Mouse (Mus musculus): ENCODE measurements around the gene Iffo2.

Iffo2 gene

DNA sequence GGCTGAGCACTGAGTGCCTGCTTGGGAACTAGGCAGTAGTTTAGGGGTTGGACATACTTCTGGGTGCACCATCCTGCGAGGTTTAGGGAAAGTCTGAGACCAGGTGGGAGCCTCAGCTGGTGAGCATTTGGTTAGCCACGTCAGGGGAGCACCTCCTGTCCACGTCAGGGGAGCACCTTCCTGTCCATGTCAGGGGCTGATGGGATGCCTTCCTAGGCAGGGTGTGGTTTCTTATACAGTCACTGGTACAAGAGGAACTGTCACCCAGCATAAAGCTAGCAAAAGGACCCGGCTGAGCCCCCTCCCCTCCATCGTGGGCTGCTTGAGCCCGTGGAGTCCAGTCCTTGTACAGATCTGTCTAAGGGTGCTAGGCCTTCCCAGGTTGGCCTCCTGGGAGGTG lies 52.0 kb downstream of the Iffo2 start:
- DNase-seq (ENCODE audit: low read depth): no peak

DNA sequence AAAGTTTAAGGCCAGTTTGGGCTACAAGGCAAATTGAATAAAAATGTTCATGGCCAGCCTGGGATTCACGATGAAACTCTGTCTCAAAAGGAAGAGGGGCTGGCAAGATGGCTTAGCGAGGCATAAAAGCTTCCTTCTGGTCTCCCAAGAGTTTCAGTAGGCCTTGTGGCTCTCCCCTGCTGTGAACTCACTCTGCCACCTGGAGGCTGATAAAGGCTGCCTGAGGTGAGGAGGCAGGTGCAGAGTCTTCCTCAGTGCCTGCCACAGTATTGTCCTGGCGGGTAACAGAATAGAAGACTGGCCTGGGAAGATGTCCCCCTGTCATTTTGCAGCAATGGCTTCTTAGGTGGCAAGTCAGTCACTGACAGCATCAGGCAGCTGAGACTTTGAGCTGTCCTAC lies 52.6 kb downstream of the Iffo2 start:
- no peak for DNase-seq (ENCODE audit: low read depth)

DNA sequence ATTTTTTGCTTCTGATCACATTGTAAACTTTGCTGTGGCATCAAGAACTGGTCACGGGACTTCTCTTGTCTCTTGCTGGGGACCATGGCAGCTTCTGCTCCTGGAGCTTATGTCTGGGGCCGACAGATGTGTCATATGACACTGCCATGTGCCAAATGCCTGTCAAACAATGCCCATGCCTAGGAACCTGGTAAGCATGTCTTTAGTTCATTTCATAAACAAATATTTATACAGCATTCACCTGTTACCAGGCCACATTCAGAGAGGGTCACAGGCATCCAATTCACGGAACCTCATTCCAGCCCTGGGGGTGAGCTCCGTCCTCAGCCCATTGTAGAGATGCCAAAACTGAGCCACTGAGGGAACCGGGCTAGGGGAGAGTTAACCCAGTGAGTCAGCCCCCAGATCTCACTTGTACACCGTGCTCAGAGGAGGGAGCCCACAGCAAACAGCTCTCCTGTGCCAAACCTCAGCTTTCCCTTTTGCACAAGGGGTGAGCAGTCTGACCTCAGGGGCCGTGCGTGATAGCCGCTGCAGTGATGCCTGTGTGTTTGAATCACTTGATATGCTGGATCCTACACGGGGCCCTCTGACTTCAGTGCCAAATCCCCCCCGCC lies 53.4 kb downstream of the Iffo2 start:
- no peak for DNase-seq (ENCODE audit: low read depth)

DNA sequence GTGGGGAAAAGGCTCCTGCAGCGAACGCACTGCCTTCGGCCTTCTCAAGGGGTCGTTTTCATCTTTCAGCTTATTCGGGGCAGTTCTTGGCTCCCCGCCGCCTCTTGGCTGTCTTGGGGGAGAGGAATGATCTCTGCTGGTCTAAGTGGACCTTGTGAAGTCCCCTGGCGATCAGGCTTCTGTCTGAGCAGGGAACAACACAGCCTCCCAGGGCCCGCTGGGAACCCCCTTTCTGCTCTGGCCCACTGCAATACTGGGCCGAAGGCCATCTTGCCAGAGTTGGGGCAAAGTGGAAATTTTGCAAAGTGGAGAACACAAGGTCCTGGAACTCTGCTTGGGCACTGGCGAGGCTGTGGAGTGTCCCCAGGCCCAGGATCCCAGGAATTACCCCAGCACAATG lies 54.4 kb downstream of the Iffo2 start:
- DNase-seq (ENCODE audit: low read depth): no peak

DNA sequence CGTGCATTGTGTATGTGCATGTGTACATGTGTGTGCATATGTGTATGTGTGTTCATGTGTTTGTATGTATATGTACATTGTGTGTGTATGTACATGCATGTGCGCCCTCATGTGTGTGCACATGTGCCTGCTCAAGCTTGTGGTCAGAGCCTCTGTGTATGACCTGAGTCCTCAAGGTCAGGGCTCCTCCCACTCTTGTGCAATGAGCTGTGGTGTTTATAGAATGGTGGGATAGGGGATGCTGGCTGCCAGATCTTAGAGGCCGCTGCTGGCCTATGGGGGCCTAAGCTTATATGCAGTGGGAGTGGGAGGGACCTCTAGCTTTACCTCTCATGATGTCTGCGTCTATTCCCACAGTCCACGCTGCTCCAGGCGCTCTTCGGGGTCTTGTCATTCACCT lies 55.4 kb downstream of the Iffo2 start:
- DNase-seq (ENCODE audit: low read depth): peak; percentile 24

DNA sequence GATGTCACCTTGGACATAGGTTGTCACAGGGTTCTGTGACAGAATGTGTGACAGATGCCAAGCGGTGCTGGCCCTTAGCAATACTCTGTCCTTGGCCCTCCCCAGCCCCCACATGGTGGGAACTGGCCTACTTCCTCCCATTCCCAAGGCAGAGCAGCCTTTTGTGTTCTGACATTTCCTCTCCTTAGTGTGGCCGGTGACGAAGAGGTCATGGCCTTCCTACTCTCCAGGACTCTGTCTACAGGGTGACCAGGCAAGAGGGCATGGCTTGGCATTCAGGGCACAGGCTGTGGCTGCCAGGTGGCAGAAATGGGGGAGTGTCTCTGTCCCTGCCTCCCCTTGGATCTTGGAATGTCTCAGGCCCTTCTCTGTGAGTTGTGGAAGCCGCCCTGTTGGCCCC lies 57.0 kb downstream of the Iffo2 start:
- DNase-seq (ENCODE audit: low read depth): no peak

DNA sequence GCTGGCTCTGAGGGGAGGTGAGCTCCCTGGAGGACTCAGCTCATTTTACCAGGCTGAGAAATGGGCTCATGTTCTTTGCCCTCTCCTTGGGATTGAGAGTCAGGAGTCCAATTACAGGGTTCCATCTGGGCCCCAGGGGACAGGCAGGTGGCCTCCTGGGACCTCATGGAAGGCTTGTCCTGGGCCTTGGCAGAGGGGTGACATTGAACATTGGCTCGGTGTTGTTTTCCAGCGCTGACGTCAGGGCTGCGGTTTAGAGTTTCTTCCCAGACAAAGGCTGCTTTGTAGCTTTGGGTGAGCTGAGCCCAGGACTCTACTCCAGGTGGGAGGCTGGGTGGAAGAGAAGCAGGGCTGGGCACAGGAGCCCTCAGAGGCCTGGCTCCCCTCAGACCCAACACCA lies 57.4 kb downstream of the Iffo2 start:
- no peak for DNase-seq (ENCODE audit: low read depth)

DNA sequence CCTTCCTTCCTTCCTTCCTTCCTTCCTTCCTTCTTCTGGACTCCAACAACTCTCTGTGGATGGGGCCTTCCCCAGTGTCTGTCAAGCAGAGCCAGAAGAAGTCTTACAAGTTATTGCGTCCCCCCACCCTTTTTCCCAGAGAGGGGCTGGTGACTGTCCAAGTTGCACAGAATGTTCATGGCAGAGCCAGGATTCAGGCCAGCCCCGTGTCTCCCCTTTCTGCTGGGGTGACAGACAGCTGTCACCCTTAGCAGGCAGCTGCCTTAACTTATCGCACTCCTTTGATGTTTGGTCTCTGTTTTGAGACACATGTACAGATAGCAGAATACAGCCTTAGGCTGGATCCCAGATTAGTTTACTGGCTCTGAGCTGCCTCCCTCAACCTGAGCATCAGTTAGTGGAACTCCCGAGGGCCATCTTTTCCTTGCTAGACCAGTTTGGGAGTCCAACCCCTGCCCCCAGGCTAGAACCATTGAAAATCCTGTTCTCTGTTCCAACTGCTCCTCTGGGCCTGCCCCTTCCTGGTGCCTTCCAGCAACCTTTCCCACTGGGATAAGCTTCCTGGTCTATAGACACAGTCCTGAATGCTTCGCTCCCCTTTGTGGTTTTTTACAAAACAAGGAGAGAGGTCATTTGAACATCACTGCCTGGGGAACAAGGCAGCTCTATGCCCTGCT lies 59.1 kb downstream of the Iffo2 start:
- DNase-seq (ENCODE audit: low read depth): no peak

DNA sequence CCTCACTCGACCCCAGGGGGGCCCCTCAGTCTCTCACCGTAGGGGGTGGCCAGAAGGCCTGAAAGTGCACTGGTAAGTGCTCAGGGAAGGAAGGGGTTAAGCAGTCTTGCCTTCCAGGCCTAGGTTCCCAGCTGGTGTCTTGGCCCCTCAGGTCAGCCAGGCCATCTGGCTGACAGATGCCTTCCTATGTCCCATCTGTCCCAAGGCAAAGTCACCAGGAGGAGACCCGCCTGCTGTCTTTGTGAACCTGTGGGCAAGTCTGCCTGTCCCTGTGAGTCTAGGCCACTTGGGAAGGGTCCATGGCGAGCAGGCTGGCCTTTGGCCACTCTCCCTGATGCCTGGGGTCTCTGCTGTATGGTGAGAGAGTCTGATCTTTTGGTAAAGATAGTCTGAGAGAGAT lies 60.1 kb downstream of the Iffo2 start:
- DNase-seq (ENCODE audit: low read depth): no peak

DNA sequence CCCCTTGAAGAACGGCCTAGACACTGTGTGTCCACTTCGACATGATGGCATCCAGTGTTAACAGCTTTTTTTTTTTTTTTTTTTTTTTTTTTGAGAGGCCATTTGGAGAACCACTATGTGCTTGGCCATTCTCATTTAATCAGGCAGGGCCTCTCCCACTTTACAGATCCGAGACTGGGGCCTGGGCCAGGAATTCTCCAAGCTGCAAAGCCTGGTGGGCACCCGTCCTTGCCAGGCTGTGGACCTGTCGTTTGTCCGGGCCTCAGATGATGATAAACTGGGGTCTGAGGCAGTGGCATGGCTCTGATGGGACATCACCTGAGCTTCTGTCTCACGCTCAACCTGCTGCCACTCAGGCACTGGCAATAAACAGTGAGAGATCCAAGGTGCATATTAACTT lies 62.5 kb downstream of the Iffo2 start:
- DNase-seq (ENCODE audit: low read depth): no peak

DNA sequence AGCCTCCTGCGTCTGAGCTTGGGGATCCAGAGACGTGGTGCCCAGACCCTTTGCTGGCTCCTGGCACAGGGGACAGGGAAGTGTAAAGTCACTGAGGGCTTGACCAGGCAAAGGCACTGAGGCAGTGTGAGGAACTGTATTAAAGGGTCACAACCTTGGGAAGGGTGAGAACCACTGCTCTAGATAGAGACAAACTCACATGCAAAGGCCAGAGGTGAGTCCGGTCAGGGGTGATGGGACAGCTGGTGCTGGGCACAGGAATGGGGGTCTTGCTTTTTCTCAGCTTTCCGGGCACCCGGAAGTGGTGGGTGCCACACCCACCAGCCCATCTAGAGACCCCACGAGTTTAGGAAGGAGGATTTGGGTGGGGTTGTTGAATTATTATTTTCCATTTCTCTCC lies 63.0 kb downstream of the Iffo2 start:
- no peak for DNase-seq (ENCODE audit: low read depth)

DNA sequence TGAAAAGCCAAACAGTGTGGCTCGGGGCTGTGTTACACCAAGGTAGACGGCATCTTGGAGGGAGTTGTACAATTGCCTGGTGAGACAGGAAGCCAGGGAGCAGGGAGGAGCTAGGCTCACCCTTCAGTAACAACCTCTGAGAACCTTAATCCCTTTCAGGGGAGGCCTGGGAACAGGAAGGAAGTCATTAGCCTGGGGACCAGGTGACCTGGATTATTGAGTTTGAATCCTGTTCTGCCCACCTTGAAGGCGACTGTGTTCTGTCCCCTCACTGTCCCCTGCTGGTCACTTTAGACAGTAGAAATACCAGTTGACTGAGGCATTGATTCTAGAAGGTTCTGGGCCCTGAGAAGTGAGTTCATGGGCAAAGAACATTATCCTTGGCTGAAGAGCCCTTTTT lies 63.7 kb downstream of the Iffo2 start:
- DNase-seq (ENCODE audit: low read depth): no peak

DNA sequence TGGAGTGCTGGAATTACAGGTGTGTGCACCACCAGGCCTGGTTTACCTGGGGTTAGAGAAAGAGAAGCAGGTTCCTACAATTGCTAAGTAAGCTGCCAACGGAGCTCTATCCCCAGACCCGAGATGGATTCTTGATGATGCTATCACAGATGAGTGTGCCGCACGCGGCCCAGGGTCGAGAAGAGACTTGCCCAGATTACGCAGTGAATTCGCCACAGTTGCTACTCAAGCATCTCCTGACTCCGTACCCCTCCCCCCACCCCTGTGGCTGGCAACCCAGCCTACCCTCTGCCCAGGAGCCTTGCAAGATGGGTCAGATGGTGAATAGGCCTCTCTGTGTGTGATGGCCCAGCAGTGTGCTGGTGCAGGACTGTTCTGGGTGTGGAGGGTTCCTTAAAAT lies 66.4 kb downstream of the Iffo2 start:
- DNase-seq (ENCODE audit: low read depth): no peak

DNA sequence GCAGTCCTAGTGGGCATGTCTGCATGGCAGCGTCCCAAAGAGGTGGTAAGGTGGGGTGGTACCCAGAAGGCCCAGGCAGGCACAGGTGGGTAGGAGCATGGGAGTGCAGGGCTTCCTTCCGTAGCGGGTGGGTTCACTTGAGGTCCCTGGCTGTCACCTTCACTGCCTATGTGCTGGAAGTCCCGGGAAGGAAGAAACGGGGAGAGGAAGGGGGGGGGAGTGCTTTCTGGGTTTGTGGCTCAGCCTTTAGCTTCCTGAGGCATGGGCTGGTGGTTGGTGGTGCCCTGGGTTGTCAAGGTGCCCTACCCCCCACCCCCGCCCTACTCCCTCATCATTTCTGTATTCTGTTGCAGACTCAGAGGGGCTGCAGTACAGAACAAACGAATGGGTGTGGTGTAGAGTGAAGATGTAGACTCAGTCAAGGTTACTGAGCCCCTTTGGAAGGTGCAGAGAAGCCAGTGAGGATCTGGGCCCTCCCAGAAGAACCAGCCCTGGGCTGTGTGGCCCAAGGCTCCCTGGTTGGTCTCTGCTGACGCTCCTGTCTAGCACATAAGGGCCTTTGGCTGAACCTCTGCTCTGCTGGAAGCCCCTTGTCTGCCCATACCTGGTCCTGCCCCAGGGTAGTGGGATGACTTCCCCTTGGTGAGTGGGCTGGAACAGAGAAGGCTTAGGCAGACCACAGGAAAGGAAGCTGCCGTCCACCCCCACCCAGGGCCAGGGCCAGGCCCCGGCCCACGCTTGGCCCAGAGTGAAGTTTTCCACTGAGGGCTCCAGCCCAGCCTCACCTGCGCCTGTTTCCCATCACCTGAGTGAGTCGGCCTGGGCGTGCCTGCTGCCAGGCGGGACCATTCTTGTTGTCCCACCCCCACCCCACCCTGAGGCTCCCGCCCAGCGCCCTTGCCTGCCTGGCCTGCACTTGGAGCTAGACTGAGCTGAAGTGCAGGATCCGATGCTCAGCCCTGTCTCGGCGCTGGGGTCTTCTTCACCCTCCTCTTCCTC lies 67.2 kb downstream of the Iffo2 start:
- DNase-seq (ENCODE audit: low read depth): peak; percentile 42

DNA sequence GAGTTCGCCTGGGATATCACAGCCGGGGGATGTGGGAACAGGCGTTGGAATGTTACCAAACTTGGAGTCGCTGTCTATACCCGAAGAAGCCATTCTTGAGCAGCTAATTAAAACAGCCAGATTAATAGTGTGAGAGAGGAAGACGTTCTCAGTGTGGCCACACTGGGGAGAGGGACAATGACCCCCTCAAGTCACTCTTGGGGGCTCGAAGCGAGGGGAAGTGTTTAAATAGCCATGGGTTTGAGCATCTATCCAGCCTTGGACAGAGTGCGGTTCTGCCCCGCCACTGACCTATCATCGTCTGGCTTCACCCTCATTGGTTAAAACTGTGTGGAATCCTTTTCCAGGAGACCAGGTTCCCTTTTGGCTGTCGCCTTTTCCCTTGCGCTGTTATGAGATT lies 68.0 kb downstream of the Iffo2 start:
- DNase-seq (ENCODE audit: low read depth): no peak

DNA sequence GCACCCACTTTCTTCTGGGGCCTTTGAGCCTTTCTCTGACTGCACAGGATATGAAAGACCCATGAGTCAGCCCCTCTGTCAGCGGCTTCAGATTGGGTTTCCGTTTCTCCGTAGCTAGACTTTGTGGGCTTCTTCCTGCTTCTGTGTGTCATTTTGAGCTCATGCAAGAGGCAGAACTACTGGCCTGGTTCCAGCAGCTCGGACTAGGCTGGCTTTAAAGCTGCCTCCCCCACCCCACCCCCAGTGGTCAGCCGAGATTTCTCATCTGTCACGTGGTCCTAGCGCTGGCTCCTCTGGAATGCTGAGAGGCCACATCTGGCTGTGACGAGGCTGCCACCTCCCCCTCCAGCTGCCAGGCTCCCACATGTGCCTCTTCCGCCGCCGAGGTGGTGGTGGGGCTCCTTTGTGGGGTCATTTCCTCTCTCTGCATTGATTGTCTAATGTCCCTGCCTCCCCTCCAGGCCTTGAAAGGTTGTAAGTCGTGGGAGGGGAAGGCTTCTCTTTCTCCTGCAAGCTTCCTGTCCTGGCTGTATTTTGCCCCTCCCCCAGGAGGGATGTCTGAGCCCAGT lies 68.7 kb downstream of the Iffo2 start:
- peak; percentile 97 for DNase-seq (ENCODE audit: low read depth)

DNA sequence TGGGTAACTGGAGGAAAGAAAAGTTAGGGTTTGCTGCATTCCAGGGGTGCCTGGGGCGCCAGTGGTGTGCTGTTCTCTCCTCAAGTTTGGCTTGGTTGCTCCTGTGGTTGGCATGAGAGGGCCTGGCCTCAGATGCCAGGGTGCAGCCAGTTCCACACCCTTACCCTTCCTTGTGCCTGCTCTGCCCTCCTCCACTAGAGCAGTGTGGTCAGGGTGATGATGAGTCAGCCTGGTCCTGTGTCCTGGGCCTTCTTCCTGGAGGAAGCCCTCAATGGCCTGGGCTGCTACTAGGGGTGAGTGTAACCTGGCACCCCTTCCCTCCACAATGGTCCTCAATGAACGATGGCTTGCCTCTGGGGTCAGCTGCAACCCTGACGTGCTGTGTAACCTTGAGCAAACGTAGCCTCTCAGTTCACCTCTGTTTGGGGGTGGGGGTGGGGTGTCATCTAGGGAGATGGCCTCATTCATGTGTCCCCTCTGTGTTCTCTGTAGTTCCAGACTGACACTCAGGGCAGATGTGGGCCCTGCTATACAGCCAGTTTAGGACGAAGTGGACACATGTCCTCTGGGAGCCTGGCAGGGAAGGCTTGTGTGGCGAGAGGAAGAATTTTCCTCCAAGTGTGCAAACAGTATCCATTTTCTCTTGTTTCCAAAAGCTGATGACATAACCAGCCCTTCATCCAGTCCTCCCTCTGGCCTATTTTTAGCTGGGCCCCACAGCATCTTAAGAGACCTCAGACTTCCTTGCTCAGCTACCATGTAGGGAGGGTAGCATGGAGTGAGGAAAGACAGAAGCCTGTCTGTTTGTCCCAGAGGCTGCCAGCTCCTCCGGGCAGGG lies 71.4 kb downstream of the Iffo2 start:
- DNase-seq (ENCODE audit: low read depth): peak; percentile 80

DNA sequence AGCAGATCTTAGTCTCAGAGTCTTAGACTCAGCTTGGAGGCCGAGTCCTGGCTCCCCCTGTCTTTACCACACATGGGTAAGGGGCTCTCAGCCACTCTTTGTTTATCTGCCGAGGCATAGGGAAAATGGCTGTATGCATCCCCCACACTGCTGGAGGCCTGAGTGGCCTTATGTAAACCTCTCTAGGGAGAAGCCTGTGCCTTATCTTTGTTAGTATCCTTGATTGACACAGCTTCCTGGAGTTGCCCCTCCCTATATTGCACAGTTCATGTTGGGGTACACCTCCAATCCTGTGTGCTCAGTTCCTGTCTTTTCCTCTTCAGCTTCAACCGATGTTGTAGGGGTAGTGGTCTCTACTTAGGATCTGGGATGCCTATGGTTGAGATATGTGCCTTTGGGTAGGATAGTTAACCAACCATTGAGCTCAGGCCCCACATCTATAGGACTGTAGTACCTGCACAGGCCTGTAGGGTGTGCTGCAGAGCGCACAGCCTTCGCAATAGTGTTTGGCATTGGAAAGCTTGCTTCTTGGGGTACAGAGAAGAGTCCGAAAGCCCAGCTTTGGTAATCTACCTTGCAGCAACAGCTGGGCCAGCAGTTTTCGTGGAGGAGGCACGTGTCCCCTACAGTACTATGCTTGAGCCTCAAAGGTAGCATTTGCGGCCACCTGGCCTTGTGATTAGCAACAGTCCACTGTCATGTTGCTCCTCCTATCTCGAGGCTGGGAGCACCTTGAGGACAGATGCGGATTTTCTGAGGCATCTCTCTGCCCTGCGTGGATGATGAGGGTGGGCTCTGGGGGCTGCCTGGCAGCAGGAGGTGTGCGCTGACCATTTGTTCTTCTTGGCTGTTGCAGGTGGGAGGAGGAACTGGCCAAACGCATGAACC lies 72.3 kb downstream of the Iffo2 start, which contains the start of gene Gm21969:
Gm21969 (plus strand) TSS at position 830 of the 888 bp plus-strand sequence.
- DNase-seq (ENCODE audit: low read depth): peak; percentile 64

DNA sequence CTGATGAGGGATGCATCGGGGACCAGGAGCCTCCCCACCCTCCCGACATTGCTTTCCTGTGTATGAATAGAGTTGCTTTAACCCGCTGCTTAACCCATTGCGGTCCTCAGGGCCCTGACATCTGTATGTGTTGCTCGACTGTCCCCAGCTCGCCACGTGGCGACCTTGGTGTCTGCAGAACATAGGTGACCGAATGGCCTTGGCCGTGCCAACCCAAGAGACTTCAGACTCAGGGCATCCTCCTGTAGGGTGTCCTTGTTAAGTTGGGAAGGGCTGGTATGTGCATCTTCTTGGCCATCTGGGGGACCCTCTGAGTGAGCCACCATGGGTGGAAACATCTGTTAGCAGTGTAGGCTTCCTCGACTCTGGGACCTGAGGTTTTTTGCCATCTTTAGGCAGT lies 74.9 kb downstream of the Iffo2 start:
- DNase-seq (ENCODE audit: low read depth): no peak

DNA sequence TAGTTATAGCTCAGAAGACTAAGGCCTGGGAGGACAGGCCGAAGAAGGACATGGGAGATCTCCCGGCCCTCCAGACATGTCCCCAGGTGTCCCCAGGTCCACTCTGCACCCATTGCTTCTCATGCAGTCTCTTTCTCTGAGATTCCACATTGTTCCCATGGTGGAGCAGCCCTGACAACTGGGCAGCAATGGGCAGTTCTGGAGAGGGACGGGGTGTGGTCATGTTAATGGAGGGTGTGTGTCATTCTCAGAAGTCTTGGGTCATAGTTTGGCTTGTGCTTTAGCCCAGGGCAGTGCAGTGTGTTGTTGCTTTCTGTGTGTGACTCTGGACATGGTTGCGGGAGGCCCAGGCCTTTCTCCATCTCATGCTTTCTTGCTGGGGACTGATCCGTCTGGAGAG lies 76.4 kb downstream of the Iffo2 start:
- DNase-seq (ENCODE audit: low read depth): no peak

DNA sequence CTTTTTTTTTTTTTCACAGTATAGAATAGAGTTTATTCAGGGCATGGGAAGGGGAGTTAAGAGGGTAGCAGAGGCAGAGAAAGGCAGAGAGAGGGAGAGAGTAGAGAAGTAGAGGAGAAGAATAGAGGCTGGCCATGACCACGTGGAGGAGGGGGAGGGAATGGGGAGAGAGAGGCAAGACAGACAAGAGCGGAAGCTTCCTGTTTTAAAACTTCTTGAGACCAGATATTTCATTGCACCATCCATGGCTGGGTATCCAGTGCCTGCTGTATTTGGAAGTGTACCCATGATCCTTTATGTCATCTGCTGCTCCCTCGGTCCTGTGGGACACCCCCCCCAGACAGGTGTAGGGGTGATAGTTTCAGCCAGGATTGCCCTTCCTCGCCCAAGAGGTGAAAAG lies 78.6 kb downstream of the Iffo2 start:
- DNase-seq (ENCODE audit: low read depth): no peak
